Mouse (Mus musculus) erythroblast, embryonic 14.5 days (primary cell): ENCODE results near the gene Prrt1. TPM values are rescaled to one million over a fixed set of nuclear protein-coding genes. Genes with fewer than 3 reads are reported as not detected.

Experiments used
- H3K27me3 ChIP-seq: 2 replicates; pipeline ENCODE4 v1.6.1; 2012; ENCODE audit warnings: inconsistent platforms; ENCODE audit not compliant: control insufficient read depth
- H3K36me3 ChIP-seq: 2 replicates; pipeline ENCODE4 v1.6.1; 2012; ENCODE audit warnings: mild to moderate bottlenecking, inconsistent platforms; ENCODE audit not compliant: control insufficient read depth
- H3K4me1 ChIP-seq: 2 replicates; pipeline ENCODE4 v1.6.1; 2012; ENCODE audit warnings: inconsistent platforms; ENCODE audit not compliant: control insufficient read depth
- H3K4me3 ChIP-seq: replicated peaks from 2 replicates; pipeline ENCODE3; 2012; ENCODE audit warnings: moderate library complexity, mild to moderate bottlenecking, inconsistent platforms
- H3K9me3 ChIP-seq: 2 replicates; pipeline ENCODE4 v1.6.1; 2012; ENCODE audit warnings: low read length, inconsistent platforms, mixed read lengths; ENCODE audit not compliant: control insufficient read depth
- GATA1 ChIP-seq: IDR thresholded peaks from 2 replicates; pipeline ENCODE4 v1.6.1; 2012; ENCODE audit warnings: low read length, inconsistent platforms, mixed read lengths
- TAL1 ChIP-seq: IDR thresholded peaks from 3 replicates; pipeline ENCODE4 v1.6.1; 2012; ENCODE audit warnings: low read length, inconsistent platforms, mixed read lengths
- polyA plus RNA-seq: library from polyadenylated mRNA; stranded (reverse); fragments of >175 nt; gene quantifications from 2 replicates; pipeline ENCODE4 v1.2.3, GENCODE M21; 2012

Gene Prrt1
- polyA plus RNA-seq, result not detected in 2 replicates

DNA sequence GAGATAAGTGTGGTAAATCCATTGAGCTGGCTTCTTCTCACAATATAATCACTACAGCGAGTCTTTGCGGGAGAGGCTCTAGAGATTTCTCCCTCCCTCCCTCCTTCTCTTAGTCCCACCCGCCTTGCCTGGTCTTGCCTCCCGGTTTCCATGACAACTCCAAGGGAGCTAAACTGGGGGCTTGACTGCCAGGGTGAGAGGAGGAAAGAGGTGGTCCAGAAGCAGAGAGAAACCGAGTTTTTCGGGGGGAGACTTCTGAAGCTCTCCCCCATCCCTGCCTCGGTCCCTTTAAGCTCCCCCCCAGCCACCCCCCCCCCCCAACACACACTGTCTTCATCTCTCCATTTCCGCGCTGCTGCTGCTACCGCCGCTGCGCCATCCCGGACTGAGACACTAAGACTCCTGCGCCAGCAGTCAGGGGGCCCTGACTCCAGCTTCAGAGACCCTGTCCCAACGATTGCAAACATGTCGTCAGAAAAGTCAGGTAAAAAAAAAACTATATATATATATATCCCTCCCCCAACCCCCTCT lies at the start of gene Prrt1:
Gene Prrt1, plus strand, starts transcription at position 313 of the 531 bp plus-strand sequence.
- no peak for TF ChIP-seq TAL1
- TF ChIP-seq GATA1, result no peak
- Histone ChIP-seq H3K36me3 (peaks cover 3% of the 10 kb centered on the region), H3K27me3 (peaks cover 77% of the 10 kb centered on the region), H3K9me3 (peaks cover 3% of the 10 kb centered on the region; the same call in 1 of the 2 replicates), H3K4me1 (peaks cover 37% of the 10 kb centered on the region), H3K4me3 (no peak within 1 kb of the TSS)

DNA sequence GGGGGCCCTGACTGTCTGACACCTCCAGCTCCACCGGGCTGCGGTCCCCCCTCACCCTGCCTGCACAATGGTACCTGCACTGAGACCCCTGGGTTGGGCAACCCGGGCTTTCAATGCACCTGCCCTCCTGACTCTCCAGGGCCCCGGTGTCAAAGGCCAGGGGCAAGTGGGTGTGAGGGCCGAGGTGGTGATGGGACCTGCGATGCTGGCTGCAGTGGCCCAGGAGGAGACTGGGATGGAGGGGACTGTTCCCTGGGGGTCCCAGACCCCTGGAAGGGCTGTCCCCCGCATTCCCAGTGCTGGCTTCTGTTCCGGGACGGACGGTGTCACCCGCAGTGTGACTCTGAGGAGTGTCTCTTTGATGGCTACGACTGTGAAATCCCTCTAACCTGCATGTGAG lies 46.8 kb upstream of the Prrt1 start:
- H3K4me3 ChIP-seq, result no peak overlapping the region
- H3K36me3 ChIP-seq, result no peaks in the 10 kb centered on the region
- H3K9me3 ChIP-seq, result no peaks in the 10 kb centered on the region
- no peak for TF ChIP-seq TAL1
- no peak for TF ChIP-seq GATA1
- peaks cover 12% of the 10 kb centered on the region for H3K4me1 ChIP-seq
- peaks cover 11% of the 10 kb centered on the region for H3K27me3 ChIP-seq

DNA sequence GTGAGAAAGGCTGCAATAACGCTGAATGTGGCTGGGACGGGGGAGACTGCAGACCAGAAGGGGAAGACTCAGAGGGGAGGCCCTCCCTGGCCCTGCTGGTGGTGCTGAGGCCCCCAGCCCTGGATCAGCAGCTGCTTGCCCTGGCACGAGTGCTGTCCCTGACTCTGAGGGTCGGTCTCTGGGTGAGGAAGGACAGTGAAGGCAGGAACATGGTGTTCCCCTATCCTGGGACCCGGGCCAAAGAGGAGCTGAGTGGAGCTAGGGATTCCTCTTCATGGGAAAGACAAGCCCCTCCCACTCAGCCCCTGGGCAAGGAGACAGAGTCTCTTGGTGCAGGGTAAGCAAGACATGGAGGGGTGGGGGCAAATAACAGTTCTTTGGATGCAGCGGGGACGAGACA lies 45.9 kb upstream of the Prrt1 start:
- H3K36me3 ChIP-seq, result no peaks in the 10 kb centered on the region
- no peaks in the 10 kb centered on the region for H3K9me3 ChIP-seq
- peaks cover 20% of the 10 kb centered on the region for H3K4me1 ChIP-seq
- TF ChIP-seq GATA1 (no peak), TAL1 (no peak)
- peaks cover 11% of the 10 kb centered on the region for H3K27me3 ChIP-seq
- no peak overlapping the region for H3K4me3 ChIP-seq

DNA sequence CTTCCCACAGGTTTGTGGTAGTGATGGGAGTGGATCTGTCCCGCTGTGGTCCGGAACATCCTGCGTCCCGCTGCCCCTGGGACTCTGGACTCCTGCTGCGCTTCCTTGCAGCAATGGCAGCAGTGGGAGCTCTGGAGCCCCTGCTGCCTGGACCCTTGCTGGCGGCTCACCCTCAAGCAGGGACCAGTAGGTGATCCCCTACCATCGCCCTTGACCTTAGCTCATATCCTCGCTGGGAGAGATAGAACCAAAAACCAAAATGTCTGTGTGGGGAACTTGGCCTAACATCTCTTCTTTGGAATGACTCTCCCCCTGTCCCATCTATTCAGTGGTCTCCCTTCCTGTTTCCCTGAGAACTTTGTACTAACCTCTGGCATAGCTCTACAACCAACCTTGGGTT lies 45.5 kb upstream of the Prrt1 start:
- H3K4me3 ChIP-seq, result no peak overlapping the region
- no peaks in the 10 kb centered on the region for H3K9me3 ChIP-seq
- peaks cover 24% of the 10 kb centered on the region for H3K4me1 ChIP-seq
- H3K27me3 ChIP-seq, result peaks cover 13% of the 10 kb centered on the region
- TF ChIP-seq GATA1 (no peak), TAL1 (no peak)
- no peaks in the 10 kb centered on the region for H3K36me3 ChIP-seq

DNA sequence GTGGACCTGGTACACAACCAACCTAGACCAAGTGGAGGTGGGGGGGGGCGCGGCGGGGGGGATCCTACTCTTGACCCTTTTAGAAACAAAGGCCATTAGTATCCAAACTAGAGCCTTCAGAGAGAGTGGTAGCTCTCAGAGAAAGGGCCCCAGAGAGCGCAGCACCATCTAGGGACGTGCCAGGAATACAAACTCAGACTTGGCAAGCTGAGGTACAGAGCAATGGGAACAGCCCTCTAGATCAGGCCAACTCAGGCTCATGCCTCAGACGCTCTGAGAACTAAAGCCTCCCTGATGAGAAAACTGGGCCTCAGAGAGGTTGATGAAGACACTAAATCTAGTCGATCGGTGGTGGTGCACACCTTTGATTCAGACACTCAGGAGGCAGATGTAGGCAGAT lies 44.2 kb upstream of the Prrt1 start:
- Histone ChIP-seq H3K27me3 (peaks cover 18% of the 10 kb centered on the region), H3K4me1 (peaks cover 36% of the 10 kb centered on the region), H3K9me3 (no peaks in the 10 kb centered on the region), H3K4me3 (no peak overlapping the region), H3K36me3 (no peaks in the 10 kb centered on the region)
- no peak for TF ChIP-seq GATA1
- no peak for TF ChIP-seq TAL1

DNA sequence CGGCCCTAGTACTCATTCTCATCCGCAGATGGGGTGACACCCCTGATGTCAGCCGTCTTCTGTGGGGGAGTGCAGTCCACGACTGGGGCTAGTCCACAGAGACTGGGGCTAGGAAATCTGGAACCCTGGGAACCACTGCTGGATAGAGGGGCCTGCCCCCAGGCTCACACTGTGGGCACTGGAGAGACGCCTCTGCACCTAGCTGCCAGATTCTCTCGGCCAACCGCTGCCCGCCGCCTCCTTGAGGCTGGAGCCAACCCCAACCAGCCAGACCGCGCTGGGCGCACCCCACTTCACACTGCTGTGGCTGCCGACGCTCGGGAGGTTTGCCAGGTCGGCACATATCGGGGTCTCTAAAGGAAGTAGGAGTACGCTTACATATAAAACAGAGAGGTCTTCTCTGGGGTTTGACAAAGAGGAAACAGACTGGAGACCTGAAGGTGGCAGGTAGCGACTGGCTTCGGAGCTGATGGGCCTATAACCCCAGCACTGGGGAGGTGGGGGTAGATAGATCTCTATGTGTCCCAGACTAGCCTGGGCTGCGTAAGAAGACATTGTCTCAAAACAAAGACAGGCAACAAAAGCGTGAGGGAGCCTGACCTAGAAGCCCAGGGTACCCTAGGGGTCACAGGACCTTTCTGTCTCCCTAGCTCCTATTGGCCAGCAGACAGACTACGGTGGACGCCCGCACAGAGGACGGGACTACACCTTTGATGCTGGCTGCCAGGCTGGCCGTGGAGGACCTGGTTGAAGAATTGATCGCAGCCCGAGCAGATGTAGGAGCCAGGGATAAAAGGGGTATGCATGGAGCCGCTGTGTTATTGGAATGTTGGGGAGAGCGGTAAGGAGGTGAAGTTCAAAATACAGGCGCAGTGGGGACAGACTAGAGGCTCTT lies 43.2 kb upstream of the Prrt1 start:
- Histone ChIP-seq H3K4me1 (peaks cover 46% of the 10 kb centered on the region), H3K36me3 (no peaks in the 10 kb centered on the region), H3K27me3 (peaks cover 26% of the 10 kb centered on the region), H3K9me3 (no peaks in the 10 kb centered on the region), H3K4me3 (peak overlapping the region; percentile 91)
- TF ChIP-seq GATA1 (no peak), TAL1 (no peak)

DNA sequence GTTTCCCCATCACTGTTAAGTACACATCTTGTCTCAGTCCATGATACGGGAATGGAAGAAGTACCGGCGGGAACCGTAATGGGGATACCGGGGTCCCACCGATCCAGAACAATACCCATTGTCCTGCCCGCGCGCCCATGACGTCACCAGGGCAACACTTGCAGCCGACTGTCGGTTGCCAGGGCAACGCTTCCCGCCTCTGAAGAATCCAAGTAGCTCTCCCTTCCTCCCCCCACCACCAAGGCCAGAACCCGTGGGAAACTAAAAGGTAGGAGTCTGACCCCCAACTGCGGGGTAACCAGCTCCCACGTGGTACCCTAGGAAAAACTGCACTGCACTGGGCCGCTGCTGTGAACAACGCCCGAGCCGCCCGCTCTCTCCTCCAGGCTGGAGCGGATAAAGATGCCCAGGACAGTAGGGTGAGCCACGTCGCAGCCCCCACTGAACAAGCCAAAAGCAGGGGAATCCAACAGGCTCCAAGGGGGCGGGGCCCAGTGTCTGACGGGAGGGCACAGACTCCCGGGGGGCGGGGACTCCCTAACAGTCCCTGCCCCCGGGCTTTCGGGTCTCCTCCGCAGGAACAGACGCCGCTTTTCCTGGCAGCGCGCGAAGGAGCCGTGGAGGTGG lies 42.4 kb upstream of the Prrt1 start:
- H3K27me3 ChIP-seq, result peaks cover 26% of the 10 kb centered on the region
- TF ChIP-seq TAL1 (no peak), GATA1 (no peak)
- no peaks in the 10 kb centered on the region for H3K9me3 ChIP-seq
- peak overlapping the region; percentile 91 for H3K4me3 ChIP-seq
- H3K4me1 ChIP-seq, result peaks cover 54% of the 10 kb centered on the region
- H3K36me3 ChIP-seq, result no peaks in the 10 kb centered on the region

DNA sequence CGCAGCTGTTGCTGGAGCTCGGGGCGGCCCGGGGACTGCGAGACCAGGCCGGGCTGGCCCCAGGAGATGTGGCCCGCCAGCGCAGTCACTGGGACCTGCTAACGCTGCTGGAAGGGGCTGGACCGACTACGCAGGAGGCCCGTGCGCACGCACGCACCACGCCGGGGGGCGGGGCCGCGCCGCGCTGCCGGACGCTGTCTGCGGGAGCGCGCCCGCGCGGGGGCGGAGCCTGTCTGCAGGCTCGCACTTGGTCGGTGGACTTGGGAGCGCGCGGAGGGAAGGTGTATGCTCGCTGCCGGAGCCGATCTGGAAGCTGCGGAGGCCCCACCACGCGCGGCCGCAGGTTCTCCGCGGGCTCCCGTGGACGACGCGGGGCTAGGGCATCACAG lies 41.9 kb upstream of the Prrt1 start:
- peaks cover 26% of the 10 kb centered on the region for H3K27me3 ChIP-seq
- peaks cover 57% of the 10 kb centered on the region for H3K4me1 ChIP-seq
- H3K36me3 ChIP-seq, result no peaks in the 10 kb centered on the region
- H3K9me3 ChIP-seq, result no peaks in the 10 kb centered on the region
- H3K4me3 ChIP-seq, result peak overlapping the region; percentile 91
- TF ChIP-seq TAL1, result no peak
- TF ChIP-seq GATA1, result no peak

DNA sequence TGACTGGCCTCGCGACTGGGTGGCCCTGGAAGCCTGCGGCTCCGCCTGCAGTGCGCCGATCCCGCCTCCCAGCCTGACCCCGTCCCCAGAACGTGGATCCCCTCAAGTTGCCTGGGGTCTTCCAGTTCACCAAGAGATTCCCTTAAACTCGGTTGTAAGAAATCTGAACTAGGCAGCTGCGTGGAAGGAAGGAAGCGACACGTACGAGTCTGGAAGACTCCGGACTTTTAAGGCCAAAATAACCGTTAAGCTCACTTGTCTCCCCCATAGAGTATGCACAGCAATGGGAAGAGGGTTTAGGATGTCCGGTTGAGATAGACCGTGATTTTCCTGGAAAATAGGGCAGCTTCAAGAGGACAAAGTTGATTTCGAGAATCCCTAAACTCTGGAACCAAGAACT lies 41.5 kb upstream of the Prrt1 start:
- TF ChIP-seq GATA1 (no peak), TAL1 (no peak)

More for the DNA sequence above, 41.5 kb upstream of the Prrt1 start:
- H3K27me3 ChIP-seq, result peaks cover 26% of the 10 kb centered on the region
- no peaks in the 10 kb centered on the region for H3K9me3 ChIP-seq
- H3K4me1 ChIP-seq, result peaks cover 61% of the 10 kb centered on the region
- peak overlapping the region; percentile 91 for H3K4me3 ChIP-seq
- no peaks in the 10 kb centered on the region for H3K36me3 ChIP-seq
